13 mouse cellular contexts compared by ENCODE assay signal in genomic region chr12:86007377-86007776, GRCm38 (mm10).
DNase-seq lines count a peak whose midpoint lies in the region; ATAC-seq and TF ChIP-seq lines count a peak whose summit lies in the region.
"Had no signal": no experiment of that assay in that cellular context is flagged by ENCODE, and none has a peak within 500 bp of the region (broad histone marks: within the 10 kb centered on the region; RNA-seq: fewer than 3 reads in every experiment).

No protein-coding gene starts in this region.

- ATAC-seq in heart, embryonic 12.5 days (ENCODE audit: insufficient number of reproducible peaks, low FRiP score), result no peak
- peak; percentile 55; the same call in 1 of the 2 replicates for ATAC-seq in intestine, embryonic 16.5 days
- ATAC-seq in stomach, postnatal 0 days (ENCODE audit: low FRiP score, low TSS enrichment), result peak; percentile 29; the same call in 1 of the 2 replicates
- ATAC-seq: CD4-positive, CD25-positive, alpha-beta regulatory T cell, adult 4 months had no signal

- 0 out of 2 replicates have a peak overlapping the region, but pooled peaks have one; percentile 0 for H3K9ac ChIP-seq in heart, embryonic 12.5 days
- no peak overlapping the region for H3K9ac ChIP-seq in intestine, embryonic 16.5 days (ENCODE audit: low read depth, low read length)
- no peak overlapping the region for H3K9ac ChIP-seq in stomach, postnatal 0 days (ENCODE audit: low read length)
- H3K9ac ChIP-seq: liver, embryonic 13.5 days had no signal

- no peaks in the 10 kb centered on the region for H3K9me3 ChIP-seq in heart, embryonic 12.5 days (replicated peaks)
- no peaks in the 10 kb centered on the region for H3K9me3 ChIP-seq in intestine, embryonic 16.5 days (ENCODE audit: control insufficient read depth, low read length)
- no peaks in the 10 kb centered on the region for H3K9me3 ChIP-seq in stomach, postnatal 0 days (ENCODE audit: control insufficient read depth, low read length)
- H3K9me3 ChIP-seq: liver, embryonic 13.5 days had no signal

- no peaks in the 10 kb centered on the region for H3K27me3 ChIP-seq in heart, embryonic 12.5 days (replicated peaks)
- H3K27me3 ChIP-seq in intestine, embryonic 16.5 days (replicated peaks; ENCODE audit: control insufficient read depth, insufficient read depth, low read length), result no peaks in the 10 kb centered on the region
- H3K27me3 ChIP-seq in stomach, postnatal 0 days (ENCODE audit: control insufficient read depth, insufficient read depth, low read length), result no peaks in the 10 kb centered on the region
- H3K27me3 ChIP-seq: liver, embryonic 13.5 days had no signal

- H3K36me3 ChIP-seq in heart, embryonic 12.5 days, result no peaks in the 10 kb centered on the region
- H3K36me3 ChIP-seq in intestine, embryonic 16.5 days (ENCODE audit: control insufficient read depth, insufficient read depth, low read length), result no peaks in the 10 kb centered on the region
- H3K36me3 ChIP-seq in stomach, postnatal 0 days (ENCODE audit: control insufficient read depth, insufficient read depth, low read length), result no peaks in the 10 kb centered on the region
- H3K36me3 ChIP-seq: liver, embryonic 13.5 days had no signal

- 62% methylated on average over 3 of the region's 3 CpGs for WGBS in heart, embryonic 12.5 days
- WGBS in intestine, embryonic 16.5 days, result 53% methylated on average over 3 of the region's 3 CpGs
- 39% methylated on average over 3 of the region's 3 CpGs for WGBS in stomach, postnatal 0 days

- H3K4me3 ChIP-seq in heart, embryonic 12.5 days, result no peak overlapping the region
- no peak overlapping the region for H3K4me3 ChIP-seq in intestine, embryonic 16.5 days (ENCODE audit: low read length)
- no peak overlapping the region for H3K4me3 ChIP-seq in stomach, postnatal 0 days (ENCODE audit: low read depth, low read length)
- H3K4me3 ChIP-seq: erythroblast, embryonic 14.5 days; liver, embryonic 13.5 days had no signal

- TF ChIP-seq CTCF in stomach, postnatal 0 days (IDR thresholded peaks at IDR 0.05; ENCODE audit: low read depth), result no peak

- TF ChIP-seq EP300 in stomach, postnatal 0 days (optimal IDR thresholded peaks at IDR 0.05), result no peak

- peaks cover 22% of the 10 kb centered on the region for H3K4me1 ChIP-seq in heart, embryonic 12.5 days (replicated peaks)
- peaks cover 12% of the 10 kb centered on the region for H3K4me1 ChIP-seq in intestine, embryonic 16.5 days (ENCODE audit: control insufficient read depth, insufficient read depth, low read length)
- H3K4me1 ChIP-seq in stomach, postnatal 0 days (replicated peaks; ENCODE audit: control insufficient read depth, insufficient read depth), result no peaks in the 10 kb centered on the region

- no peak for DNase-seq in heart, adult 11 months
- peak; percentile 63 for DNase-seq in lung, postnatal 10 days
- no peak for DNase-seq in lung, adult 18-20 months
- DNase-seq in stomach, postnatal 0 days (ENCODE audit: low spot score), result no peak
- no peak for DNase-seq in cerebellum, postnatal 10 days
- DNase-seq in cerebellum, postnatal 14 days, result no peak
- DNase-seq: kidney, adult 11 months; liver, embryonic 13.5 days had no signal

- H3K4me2 ChIP-seq in heart, embryonic 12.5 days, result no peak overlapping the region
- no peak overlapping the region for H3K4me2 ChIP-seq in intestine, embryonic 16.5 days (ENCODE audit: low read depth, low read length)
- no peak overlapping the region for H3K4me2 ChIP-seq in stomach, postnatal 0 days (replicated peaks; ENCODE audit: low read depth)
- H3K4me2 ChIP-seq: liver, embryonic 13.5 days; midbrain, embryonic 11.5 days had no signal

- H3K27ac ChIP-seq in heart, embryonic 12.5 days (ENCODE audit: poor library complexity, severe bottlenecking), result no peak overlapping the region
- H3K27ac ChIP-seq in intestine, embryonic 16.5 days (ENCODE audit: low read length), result peak overlapping the region; percentile 57
- peak overlapping the region; percentile 37 for H3K27ac ChIP-seq in stomach, postnatal 0 days (replicated peaks)
- H3K27ac ChIP-seq: liver, embryonic 13.5 days had no signal
